Comparison of ENCODE assay signal across 9 mouse cellular contexts in the genomic region with DNA sequence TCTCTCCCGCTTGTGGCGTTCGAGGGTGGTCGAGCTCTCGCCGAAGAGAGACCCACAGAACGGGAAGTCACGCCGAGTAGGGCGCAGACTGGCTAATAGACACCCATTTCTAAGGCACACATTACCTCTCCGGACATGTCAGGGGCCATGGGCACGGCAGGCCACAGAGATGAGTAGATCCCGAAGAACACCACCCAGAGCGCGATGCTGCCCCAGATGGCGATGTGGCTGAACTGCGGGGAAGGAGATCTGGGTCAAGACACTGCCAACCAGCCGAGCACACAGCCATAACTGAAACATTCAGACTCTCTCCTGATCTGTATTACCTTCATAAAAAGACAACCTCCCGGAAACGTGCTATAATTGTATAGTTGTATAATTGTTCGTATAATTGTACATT. TPM values are rescaled to one million over a fixed set of nuclear protein-coding genes. Genes with fewer than 3 reads are reported as not detected.
A peak's percentile ranks its signal among the peaks of the same experiment; 100 is the strongest.
DNase-seq lines count a peak whose midpoint lies in the region; ATAC-seq lines count a peak whose summit lies in the region.
"Had no signal": no experiment of that assay in that cellular context is flagged by ENCODE, and none has a peak within 500 bp of the region (broad histone marks: within the 10 kb centered on the region; RNA-seq: fewer than 3 reads in every experiment).

No protein-coding gene starts in this region.

- H3K27me3 ChIP-seq in liver, embryonic 12.5 days (replicated peaks): no peaks in the 10 kb centered on the region
- H3K27me3 ChIP-seq: liver, embryonic 13.5 days had no signal

- H3K27ac ChIP-seq in liver, embryonic 12.5 days: no peak overlapping the region
- H3K27ac ChIP-seq: liver, embryonic 13.5 days had no signal

- H3K4me1 ChIP-seq in liver, embryonic 12.5 days: no peaks in the 10 kb centered on the region
- H3K4me1 ChIP-seq: liver, embryonic 13.5 days had no signal

- 81% methylated on average over 21 of the region's 21 CpGs for WGBS in liver, embryonic 12.5 days (ENCODE audit: insufficient replicate concordance)

- peak; percentile 45 to 52 for DNase-seq in cerebellum, postnatal 10 days
- no peak for DNase-seq in cerebellum, adult 8-10 months
- DNase-seq in liver: peak; percentile 19
- peak; percentile 39 for DNase-seq in lung, postnatal 10 days
- no peak for DNase-seq in urinary bladder, postnatal 14 days (ENCODE audit: low spot score)
- no peak for DNase-seq in right cerebral cortex, adult 18-20 months
- DNase-seq: liver, embryonic 13.5 days had no signal

- H3K4me3 ChIP-seq in liver, embryonic 12.5 days: no peak overlapping the region
- H3K4me3 ChIP-seq: liver, embryonic 13.5 days had no signal

- H3K36me3 ChIP-seq in liver, embryonic 12.5 days: peaks cover 97% of the 10 kb centered on the region

- ATAC-seq in liver, embryonic 12.5 days: no peak
- peak; percentile 71 for ATAC-seq in common myeloid progenitor, adult 5-6 weeks (replicated peaks; ENCODE audit: low read depth, poor library complexity, severe bottlenecking)

- H3K9me3 ChIP-seq in liver, embryonic 12.5 days (replicated peaks): no peaks in the 10 kb centered on the region
- H3K9me3 ChIP-seq: liver, embryonic 13.5 days had no signal

- H3K9ac ChIP-seq in liver, embryonic 12.5 days: no peak overlapping the region
- H3K9ac ChIP-seq: liver, embryonic 13.5 days had no signal

- no peak overlapping the region for H3K4me2 ChIP-seq in liver, embryonic 12.5 days
- H3K4me2 ChIP-seq: liver, embryonic 13.5 days had no signal

RNA-seq across cellular contexts. Expression of gene Shisa3, which starts 39.9 kb away (rescaled TPM):
- 5.7 and 7.5 TPM in 2 replicates for polyA plus RNA-seq in liver, embryonic 12.5 days (2016; fragmentation: Nextera tagmentation; extraction: Ambion mirVana)
- total RNA-seq in common myeloid progenitor, adult 5-6 weeks (2017): not detected in 2 replicates

Comparison
In these comparisons a context has a peak if more than half of its experiments do, and no peak if none do; other contexts are left out.
1. DNase-seq: peak in cerebellum, postnatal 10 days (2 of 2), liver (single experiment) and lung, postnatal 10 days (single experiment); none in cerebellum, adult 8-10 months (single experiment), urinary bladder, postnatal 14 days (single experiment) and right cerebral cortex, adult 18-20 months (single experiment).